Mouse (Mus musculus) yolk sac, embryonic 10.5 days (tissue): ENCODE data around the gene Brk1.
A peak's percentile ranks its signal among the peaks of the same experiment; 100 is the strongest.

Experiments used
- DNase-seq: peaks from one replicate; pipeline ENCODE4 v3.0.0-alpha.2; 2017; ENCODE audit warnings: low spot score

Brk1 gene

GRCm38 (mm10) chr6:113623941-113624751, 19.6 kb downstream of the Brk1 start, which contains the start of gene Vhl:
TSS of gene Vhl (plus strand) at chr6:113623959.
- peak; percentile 88 for DNase-seq

- no peak for DNase-seq
Measured at GRCm38 (mm10) chr6:113624989-113625770, 20.6 kb downstream of the Brk1 start.

- no peak for DNase-seq
Measured at GRCm38 (mm10) chr6:113630322-113630721, 25.8 kb downstream of the Brk1 start.

GRCm38 (mm10) chr6:113632863-113633262, 28.3 kb downstream of the Brk1 start:
- DNase-seq: no peak

GRCm38 (mm10) chr6:113638302-113639040, 33.9 kb downstream of the Brk1 start, which contains the start of gene Irak2:
TSS of gene Irak2 (plus strand) at chr6:113638467.
- peak; percentile 89 for DNase-seq

DNA sequence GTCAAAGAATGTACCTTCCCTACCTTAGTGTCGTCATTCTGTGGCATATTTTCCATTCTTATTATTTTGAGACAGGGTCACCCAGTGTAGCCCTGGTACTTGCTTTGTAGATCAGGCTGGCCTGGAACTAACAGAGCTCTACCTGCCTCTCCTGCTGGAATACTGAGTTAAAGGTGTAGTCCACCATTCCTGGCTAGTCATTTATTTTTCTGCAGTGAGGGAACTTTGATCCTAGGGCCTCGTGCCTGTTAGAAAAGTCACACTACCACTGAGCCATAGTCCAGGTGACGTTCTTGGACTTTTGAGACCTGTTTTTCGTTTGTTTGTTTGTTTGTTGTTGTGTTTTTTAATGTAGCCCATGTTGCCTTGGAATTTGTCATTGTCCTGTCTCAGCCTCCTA, 34.6 kb downstream of the Brk1 start:
- peak; percentile 39 for DNase-seq

GRCm38 (mm10) chr6:113642605-113643004, 38.0 kb downstream of the Brk1 start:
- DNase-seq: no peak

DNA sequence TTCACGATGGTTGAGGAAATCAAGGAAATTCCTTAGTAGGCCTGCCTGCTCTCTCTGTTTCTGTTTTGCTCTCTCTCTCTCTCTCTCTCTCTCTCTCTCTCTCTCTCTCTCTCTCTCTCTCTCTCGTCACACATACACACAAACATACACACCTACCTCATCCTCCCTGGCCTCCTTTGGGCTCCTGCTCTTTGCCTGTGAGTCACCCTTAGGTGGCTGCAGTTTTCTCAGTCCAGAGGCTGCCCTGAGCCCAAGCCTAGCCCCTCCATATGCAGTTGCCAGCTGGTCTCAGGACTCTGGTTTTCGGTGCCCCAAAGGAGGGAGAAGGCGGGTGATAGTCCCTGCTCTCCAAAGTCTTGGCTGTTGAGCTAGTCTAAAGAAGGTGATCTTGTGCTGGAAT, 38.4 kb downstream of the Brk1 start:
- no peak for DNase-seq

GRCm38 (mm10) chr6:113643967-113644366, 39.4 kb downstream of the Brk1 start:
- DNase-seq: no peak

DNA sequence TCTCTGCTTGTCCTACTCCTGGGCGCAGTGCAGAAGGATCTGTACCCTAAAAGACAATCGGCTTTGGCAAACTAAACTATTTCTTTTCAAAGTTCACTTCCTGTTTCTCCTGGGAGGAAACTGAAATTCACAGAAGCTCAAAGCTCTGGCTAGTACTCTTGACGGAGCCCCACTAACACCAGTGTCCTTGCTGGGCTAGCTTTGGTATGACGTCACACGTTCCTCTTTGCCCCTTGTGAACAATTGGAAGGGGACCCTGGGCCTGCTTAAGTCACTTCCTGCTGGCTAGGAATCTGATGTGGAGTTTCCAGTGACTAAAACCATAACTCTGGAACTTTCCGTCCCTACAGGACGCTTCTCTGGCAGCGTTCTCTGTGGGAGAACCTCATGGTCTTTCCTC, 40.2 kb downstream of the Brk1 start:
- no peak for DNase-seq

GRCm38 (mm10) chr6:113649346-113650196, 45.0 kb downstream of the Brk1 start:
- DNase-seq: no peak

DNA sequence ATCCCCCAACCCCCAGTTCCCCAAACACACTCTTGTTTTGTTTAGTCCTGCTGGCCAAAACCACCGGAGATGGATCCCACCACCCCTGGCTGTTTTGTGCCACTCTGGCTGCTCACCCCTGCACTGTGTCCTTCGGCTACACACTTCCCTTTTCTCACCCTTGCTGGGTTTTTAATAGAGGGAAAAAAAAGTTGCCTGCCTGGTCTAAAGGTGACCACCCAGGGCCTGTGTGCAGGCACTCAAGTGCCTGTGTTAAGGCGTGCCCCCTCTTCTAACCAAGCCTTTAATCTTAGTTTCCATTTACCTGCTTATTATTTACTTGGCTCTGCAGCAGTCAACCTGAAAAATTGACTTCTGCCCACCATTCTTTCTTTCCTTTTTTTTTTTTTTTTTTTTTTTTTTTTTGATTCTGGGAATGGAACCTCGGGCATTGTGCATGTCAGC, 45.6 kb downstream of the Brk1 start:
- DNase-seq: no peak

DNA sequence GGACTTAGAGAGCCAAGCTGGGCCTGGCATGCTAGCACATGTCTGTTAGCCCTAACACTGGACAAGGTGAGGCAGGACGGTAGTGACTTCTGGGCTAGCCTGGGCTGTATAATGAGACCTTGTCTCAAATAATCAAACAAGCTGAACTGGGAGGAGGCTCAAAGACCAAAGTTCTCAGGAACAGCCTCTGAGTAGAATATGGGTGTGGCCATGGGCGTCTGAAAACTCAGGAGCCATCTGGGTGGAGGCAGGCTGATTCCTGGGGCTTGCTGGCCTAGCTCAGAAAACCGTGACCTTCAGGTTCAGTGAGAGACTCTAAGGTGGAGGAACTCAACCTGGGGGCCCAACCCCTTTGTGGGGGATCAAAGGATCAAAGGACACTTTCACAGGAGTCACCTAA, 47.1 kb downstream of the Brk1 start:
- DNase-seq: peak; percentile 38

DNA sequence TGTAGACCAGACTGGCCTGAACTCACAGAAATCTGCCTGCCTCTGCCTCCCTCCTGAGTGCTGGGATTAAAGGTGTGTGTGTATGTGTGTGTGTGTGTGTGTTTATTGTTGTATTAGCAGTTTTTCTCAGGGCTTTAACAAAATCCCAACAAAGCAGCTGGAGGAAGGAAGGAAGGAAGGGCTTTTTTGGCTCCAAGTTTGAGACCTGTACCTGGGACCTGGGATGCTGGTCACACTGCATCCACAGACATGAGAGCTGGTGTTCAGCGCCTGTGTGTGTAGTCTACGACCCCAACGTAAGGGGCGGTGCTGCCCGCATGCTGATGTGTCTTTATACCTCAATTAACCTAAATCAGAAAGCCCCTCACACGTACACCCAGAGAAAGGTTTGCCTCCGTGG, 49.0 kb downstream of the Brk1 start:
- DNase-seq: no peak

DNA sequence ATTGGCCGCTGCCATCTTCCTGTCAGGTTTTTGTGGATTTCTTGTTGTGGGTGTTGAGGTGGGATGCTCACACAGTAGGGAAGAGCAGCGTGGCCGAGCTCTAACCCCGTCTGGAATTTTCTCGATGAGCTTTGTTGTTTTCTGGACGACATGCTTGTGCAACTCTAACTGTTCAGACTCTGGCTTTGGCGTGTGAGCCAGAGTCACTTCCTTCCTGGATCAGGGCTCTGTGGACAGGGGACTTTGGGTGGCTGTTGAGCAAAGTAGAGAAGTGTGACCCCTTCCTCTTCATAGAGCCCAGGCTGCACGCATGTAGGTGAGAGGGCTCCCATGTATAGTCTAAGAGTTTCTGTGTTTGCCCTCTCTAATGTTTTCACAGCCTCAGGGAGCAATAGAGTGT, 49.5 kb downstream of the Brk1 start:
- no peak for DNase-seq

GRCm38 (mm10) chr6:113654753-113655397, 50.3 kb downstream of the Brk1 start:
- no peak for DNase-seq

DNA sequence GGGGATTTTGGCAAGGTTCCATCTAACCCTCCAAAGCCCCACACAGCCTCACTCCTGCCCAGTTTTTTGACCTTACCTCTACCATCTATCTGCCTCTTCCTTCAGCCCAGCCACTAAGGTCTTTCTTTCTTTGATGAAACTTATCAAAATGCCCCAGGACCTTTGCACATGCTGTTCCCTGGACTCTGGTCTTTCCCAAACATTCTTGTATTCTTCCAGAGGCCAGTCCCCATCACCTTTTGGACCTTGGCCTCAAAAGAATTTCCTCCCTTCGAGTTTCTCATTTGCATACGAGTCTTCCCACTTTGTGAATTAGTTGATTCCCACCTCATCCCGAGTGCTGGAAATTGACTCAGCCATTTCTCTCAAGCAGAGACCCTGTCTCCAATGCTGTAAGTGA, 50.9 kb downstream of the Brk1 start:
- no peak for DNase-seq

DNA sequence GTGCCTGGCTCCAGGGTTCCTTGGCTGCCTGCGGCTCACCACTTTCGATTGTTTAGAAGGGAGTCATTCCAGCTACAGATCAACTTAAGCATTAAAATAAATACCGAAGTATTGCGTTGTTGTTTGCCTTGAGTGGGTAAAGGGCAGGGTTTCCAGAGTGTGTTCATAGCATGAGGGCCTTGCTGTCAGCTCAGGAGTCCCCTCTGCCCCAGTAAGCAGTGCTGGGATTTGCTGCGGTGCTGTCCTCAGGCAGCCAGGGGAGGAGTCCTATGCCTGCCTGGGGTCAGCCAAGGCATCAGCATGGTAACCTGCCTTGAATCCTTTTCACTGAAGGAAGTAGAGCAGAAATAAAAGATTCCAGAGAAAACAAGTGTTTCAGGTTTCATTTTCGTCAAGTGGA, 52.3 kb downstream of the Brk1 start:
- DNase-seq: peak; percentile 66

DNA sequence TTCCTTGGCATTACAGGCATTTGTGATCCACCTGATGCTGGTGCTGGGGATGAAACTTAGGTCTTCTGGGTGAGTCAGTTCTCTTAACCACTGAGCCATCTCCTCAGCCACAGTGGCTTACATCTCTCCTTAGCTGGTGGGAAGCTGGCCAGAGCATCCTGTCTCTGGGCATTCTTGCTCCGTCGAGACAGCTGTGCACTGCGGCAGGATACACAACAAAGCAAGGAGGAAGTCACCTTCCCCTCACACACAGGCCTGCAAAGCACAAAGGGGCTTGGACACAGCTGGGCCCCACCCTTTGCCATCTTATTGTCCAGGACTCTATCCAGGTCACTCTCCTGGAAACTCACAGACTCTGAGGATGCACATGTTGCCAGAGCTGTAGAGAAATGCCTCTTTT, 53.7 kb downstream of the Brk1 start:
- DNase-seq: no peak

DNA sequence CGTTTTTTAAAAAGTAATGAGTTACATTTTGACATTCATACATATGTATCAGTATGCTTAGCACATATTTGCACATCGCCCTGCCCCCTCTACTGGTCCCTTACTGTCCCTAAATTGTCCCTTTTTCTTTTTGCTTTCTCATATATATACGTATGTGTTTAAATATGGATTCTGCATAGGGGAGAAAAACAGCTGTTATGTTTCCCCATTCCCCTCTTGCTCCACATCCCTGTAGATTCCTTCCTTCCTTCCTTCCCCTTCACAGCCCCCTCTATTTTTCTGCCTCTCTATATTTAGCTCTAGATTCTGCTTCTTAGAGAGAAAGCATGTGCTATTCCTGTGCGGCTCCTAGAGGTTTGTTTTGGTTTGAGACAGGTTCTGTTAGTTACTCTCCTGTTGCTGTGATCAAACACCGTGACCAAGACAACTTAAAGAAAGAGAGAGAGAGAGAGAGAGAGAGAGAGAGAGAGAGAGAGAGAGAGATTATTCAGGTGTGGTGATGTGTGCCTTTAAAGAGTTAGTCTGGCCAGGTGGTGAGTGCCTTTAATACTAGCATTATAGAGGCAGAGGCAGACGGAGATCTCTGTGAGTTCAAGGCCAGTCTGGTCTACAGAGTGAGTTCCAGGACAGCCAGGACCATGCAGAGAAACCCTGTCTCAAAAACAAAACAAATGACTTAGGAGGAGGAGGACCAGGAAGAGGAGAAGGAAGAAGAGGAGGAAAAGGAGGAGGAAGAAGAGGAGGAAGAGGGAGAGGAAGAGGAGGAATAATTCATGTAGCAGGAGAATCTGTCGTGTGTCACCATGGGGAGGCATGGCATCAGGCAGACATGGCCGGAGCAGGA, 55.3 kb downstream of the Brk1 start:
- no peak for DNase-seq
